Mouse (Mus musculus) testis, postnatal 14 days (tissue): ENCODE results near the gene Fgf14.
"Not testable (repeated sequence)": the region's sequence is repeated elsewhere in the genome, so short reads cannot be mapped to it uniquely, and the experiment has no call there.

Experiments
- DNase-seq: peaks from one replicate; pipeline ENCODE4 v3.0.0; 2021; ENCODE audit warnings: low spot score

Fgf14 gene

DNA sequence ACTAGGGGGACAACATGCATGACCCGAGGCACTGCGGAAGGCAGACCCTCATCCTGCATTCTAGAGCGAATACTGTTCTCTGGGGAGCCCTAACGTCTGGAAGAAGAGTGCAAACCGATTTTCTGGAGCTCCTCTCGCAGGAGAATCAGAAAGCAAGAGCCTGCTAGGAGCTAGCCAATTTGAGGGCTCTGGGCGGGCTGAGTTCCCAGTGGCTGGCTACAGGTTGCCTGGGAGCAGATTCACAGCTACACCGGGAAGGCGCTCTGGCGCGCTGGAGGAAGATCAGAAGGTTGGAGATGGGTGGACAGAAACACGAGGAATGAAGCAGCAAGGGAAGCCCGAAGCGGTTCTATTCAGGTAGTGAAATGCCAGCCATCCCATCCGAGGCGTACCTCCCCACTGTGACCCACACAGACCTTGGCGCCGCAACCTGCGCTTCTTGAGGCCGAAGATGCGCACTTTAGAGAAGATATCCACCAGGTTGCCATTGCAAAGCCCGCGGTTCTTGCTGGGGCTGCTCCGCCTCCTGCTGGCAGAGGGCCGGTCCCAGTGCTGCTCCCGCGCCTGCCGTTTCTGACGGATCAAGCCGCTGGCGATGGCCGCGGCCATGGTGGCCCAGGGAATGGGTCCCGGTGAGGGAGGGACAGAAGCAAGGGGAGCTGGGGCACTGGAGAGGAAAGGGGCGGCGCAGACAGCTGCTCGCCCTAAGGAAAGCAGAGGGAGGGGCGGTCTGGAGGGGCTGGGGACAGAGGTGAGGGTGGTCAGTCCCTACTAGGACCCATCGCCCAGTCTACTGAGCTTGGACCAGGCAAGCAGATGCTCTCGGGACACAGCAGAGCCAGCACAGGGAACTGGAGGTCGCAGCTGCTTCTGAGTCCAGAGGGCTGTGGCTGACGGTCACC, 484.8 kb downstream of the Fgf14 start:
- peak; percentile 18 for DNase-seq

DNA sequence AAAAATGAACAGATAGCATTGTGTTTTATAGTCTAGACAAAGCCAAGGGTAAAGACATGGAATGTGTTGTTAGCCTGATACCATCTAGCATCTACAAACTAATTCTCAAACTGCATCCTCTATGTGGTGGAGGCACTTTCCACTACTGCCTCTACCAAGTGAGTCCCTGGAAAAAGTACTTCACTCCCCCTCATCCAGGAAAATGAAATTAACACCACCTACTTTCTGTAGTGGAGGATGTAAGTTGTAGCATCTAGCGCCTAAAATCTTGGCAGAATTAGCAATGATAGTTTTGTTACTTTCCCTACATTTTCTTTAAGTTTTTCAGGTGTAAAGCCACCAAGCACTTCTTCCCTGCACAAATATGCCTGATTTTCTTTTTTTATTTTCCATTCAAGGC, 496.7 kb downstream of the Fgf14 start:
- DNase-seq: no peak

DNA sequence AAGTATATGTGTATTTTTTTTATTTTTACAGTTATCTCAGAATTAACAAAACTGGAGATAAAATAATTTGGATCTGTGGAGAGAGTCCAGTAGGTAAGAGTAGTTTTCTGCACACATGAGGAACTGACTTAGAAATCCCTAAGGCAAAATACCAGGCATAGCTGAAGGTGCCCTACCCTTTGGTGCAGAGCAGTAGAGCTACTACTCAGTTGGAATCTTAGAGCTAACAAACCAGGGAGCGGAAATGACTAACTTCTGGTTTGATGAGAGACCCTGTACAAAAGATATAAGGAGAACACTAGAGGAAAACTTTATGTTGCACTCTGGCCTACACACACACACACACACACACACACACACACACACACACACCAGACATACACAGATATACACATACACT, 502.8 kb downstream of the Fgf14 start:
- no peak for DNase-seq

GRCm38 (mm10) chr14:124163618-124164185, 513.2 kb downstream of the Fgf14 start:
- DNase-seq: no peak

DNA sequence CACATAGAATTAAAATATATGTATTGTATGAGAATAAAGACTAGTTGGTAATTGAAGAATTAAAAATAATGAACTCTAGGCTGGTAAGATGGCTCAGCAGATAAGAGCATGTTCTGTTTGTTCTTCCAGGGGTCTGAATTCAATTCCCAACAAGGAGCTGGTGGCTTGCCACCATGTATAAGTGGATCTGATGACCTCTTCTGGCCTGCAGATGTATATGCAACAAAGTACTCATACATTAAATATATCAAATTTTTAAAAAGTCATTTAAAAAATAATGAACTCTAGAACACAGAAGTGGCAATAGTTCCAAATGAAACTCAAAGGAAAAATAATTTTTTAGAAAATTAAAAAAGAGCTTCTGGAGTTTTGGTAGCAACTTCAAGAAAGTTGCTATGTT, 529.5 kb downstream of the Fgf14 start:
- DNase-seq: no peak

DNA sequence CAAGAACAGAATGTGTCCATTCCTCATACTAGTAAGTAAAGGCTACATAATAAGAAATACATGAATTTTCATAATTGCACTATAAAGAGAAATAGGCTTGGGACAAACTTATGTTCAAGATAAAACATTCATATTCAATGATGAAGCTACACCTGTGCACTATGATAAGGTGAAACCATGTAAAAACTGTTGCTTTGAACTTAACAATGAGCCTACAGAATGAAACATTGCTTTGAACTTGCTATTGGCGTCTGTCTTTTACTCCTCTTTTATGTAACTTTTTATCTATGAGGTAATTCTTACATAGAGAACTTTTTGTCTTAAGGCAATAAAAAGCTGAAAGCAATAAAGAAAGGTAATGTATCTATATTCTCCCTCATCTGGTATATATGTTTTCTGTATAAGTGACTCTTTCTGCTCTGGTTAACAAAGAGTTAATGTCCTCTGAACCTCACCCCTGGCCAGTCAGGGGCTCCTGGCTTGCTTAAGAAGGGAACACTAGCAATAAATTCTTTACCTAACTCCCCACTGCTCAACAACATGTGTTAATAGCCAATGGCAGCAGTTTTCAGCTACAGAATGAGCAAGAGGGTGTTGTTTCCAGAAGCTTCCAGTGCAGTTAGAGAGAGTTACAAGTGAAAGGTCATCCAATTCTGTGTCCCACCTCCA, 569.6 kb downstream of the Fgf14 start:
- DNase-seq: no peak

DNA sequence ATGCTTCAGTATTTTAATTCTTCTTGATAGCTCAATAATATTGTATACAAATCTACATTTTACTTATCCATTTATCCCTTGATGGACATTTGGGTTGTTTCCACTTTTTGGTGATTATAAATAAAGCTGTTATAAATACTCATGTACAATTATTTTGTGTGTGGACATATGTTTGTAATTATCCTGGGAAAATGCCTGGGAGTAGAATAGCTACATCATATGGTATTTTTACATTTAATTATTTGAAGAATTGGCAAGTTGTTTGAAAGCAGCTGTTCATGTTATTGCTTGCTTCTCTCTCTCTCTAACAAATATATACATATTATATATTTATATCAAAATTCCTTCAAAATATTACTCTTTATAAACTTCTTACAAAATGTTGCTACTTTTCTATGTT, 593.8 kb downstream of the Fgf14 start:
- no peak for DNase-seq

DNA sequence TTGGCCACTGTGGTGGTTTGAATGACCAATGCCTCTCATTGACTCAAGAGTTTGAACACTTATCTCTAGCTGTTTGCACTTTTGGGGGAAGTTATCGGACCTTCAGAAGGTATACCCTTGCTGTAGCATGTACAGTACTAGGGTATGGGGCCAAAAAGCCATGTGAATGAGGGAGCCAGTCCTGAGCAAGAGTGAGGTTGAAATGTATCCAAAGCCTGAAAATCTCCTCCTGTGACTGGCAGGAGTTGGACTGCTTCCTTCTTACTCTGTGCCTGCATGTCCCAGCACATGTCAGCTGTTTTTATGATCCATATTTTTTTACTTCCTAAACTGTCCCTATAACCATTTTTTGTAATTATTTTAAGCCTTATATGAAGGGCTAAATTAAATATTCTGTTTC, 632.9 kb downstream of the Fgf14 start:
- no peak for DNase-seq

DNA sequence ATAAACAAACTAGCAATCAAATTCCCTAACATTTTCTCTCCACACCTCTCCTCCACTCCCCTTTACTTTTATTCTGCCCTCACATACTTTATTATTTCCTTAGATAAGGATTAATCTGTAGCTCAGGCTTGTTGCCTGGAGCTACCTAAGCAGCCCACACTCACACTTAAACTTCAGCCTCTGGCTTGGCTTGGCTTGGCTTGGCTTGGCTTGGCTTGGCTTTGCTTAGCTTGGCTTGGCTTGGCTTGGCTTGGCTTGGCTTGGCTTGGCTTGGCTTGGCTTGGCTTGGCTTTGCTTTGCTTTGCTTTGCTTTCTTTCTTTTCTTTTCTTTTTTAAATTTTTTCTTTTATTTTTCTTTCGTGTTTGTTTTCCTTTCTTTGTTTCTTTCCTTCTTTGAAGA, 636.3 kb downstream of the Fgf14 start:
- no peak for DNase-seq

DNA sequence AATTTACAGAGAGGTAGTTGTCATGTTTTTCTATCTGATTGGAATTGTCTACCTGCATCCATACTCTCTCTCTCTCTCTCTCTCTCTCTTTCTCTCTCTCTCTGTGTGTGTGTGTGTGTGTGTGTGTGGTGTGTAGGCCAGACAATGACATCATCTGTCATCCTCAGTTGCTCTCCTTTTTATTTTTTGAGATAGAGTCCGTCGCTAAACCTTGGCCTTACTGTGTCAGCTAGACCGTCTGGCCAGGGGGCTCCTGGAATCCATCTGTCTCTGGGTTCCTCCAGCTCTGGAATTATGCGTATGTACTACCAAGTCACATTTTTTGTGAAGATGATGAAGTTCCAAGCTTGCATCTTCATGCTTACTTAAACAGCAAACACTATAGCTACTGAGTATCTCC, 639.5 kb downstream of the Fgf14 start:
- DNase-seq: no peak

- no peak for DNase-seq
Measured at GRCm38 (mm10) chr14:124036575-124037205, 640.2 kb downstream of the Fgf14 start.

DNA sequence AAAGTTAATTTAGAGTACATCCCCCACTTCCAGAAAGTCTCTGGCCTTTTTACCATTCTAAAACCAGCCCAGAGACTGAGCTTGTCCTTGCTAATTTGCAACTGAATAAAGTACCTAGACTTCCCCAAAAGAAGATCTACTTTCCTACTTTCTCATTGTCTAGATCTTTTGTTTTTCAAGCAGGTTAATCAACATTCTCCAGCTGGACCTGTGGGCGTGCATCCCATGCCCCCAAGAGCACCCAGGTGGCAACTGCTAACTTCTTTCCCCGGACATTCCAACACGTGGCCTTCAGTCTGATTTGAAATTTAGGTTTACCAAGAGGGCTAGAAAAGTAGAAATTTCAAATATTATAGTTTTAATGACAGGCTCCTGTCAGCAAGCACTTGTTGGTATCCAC, 643.6 kb downstream of the Fgf14 start:
- not testable (repeated sequence) for DNase-seq

GRCm38 (mm10) chr14:124027886-124028670, 648.8 kb downstream of the Fgf14 start:
- no peak for DNase-seq

GRCm38 (mm10) chr14:123990591-123991195, 686.2 kb downstream of the Fgf14 start:
- no peak for DNase-seq

DNA sequence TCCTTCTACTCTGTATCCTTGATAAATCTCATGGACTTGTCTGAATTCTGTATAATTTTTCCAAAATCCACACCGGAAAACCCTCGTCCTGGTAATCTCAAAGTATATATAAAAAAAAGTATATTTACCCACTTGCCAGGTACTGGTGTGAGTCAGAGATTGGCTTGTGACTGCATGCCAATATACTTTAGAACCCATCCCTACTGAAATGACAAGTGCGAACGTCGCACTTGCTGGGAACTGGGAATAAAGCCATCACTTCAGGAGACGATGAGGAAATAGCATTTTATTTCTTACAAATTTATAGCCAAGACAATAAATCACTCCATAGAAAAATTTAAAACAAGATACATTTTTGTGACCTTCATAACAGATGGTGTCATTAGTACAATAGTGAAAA, 708.9 kb downstream of the Fgf14 start:
- DNase-seq: no peak

- no peak for DNase-seq
Measured at GRCm38 (mm10) chr14:123966531-123966930, 710.4 kb downstream of the Fgf14 start.
